Mouse (Mus musculus) liver, postnatal 0 days (tissue): ENCODE results near the gene H1fx. TPM values are rescaled to one million over a fixed set of nuclear protein-coding genes. Genes with fewer than 3 reads are reported as not detected.

Source experiments
- ATAC-seq: fragments of 200-750 bp; cut with Nextera tagmentation; 2 replicates; pipeline ENCODE4 v1.8.0; 2017; ENCODE audit warnings: mild to moderate bottlenecking, moderate library complexity
- DNase-seq: peaks from one replicate; pipeline ENCODE4 v3.0.0-alpha.2; 2016
- H3K27ac ChIP-seq: fragments of 300-500 bp; sonication (generic); 2 replicates; pipeline ENCODE4 v1.5.1; 2014; ENCODE audit warnings: antibody characterized with exemption, moderate library complexity, mild to moderate bottlenecking, low read depth
- H3K27me3 ChIP-seq: fragments of 300-500 bp; sonication (generic); 2 replicates; pipeline ENCODE4 v1.6.1; 2014; ENCODE audit warnings: low read length, control low read depth, mixed read lengths; ENCODE audit not compliant: insufficient read depth
- H3K36me3 ChIP-seq: fragments of 300-500 bp; sonication (generic); replicated peaks from 2 replicates; pipeline ENCODE4 v1.6.1; 2014; ENCODE audit warnings: mild to moderate bottlenecking, control low read depth, low read length, moderate library complexity, mixed read lengths; ENCODE audit not compliant: insufficient read depth
- H3K4me1 ChIP-seq: fragments of 300-500 bp; sonication (generic); 2 replicates; pipeline ENCODE4 v1.6.1; 2014; ENCODE audit warnings: antibody characterized with exemption, mild to moderate bottlenecking, control low read depth; ENCODE audit not compliant: insufficient read depth
- H3K4me2 ChIP-seq: fragments of 300-500 bp; sonication (generic); 2 replicates; pipeline ENCODE4 v1.6.1; 2014; ENCODE audit warnings: low read depth, mild to moderate bottlenecking, low read length, moderate library complexity, mixed read lengths
- H3K4me3 ChIP-seq: fragments of 300-500 bp; sonication (generic); 2 replicates; pipeline ENCODE4 v1.5.1; 2014; ENCODE audit warnings: low read depth, low read length
- H3K9ac ChIP-seq: fragments of 300-500 bp; sonication (generic); replicated peaks from 2 replicates; pipeline ENCODE4 v1.6.1; 2014; ENCODE audit warnings: mild to moderate bottlenecking, moderate library complexity
- H3K9me3 ChIP-seq: fragments of 300-500 bp; sonication (generic); 2 replicates; pipeline ENCODE4 v1.6.1; 2016; ENCODE audit warnings: mild to moderate bottlenecking, control low read depth, low read length, mixed read lengths
- CTCF ChIP-seq: sonication (generic); IDR thresholded peaks from 2 replicates; pipeline ENCODE4 v1.5.1; 2016; ENCODE audit warnings: antibody characterized with exemption, low read depth
- EP300 ChIP-seq: IDR thresholded peaks from 2 replicates; pipeline ENCODE4 v1.6.1; 2016; ENCODE audit warnings: antibody characterized with exemption, low read depth, mild to moderate bottlenecking
- whole genome bisulfite sequencing: fragments of 180-500 bp; shearing (Covaris S2); extraction: QIAGEN DNeasy Blood & Tissue Kit; methylation state at CpG from one replicate; pipeline ENCODE4 v1.1.7; 2014; ENCODE audit not compliant: insufficient replicate concordance; 5-methylcytosine and 5-hydroxymethylcytosine counted together
- microRNA-seq: library from miRNA; unstranded; fragments of <30 nt; microRNA quantifications from one replicate; pipeline ENCODE4, GENCODE M21; 2016
- polyA plus RNA-seq: library from polyadenylated mRNA; unstranded; fragments of >200 nt; fragmentation: Nextera tagmentation; extraction: Ambion mirVana; gene quantifications from 2 replicates; pipeline ENCODE4 v1.2.1, GENCODE M21; 2015

H1fx gene
- polyA plus RNA-seq, 1 experiment from 2014 or later, result 2.0 TPM

GRCm38 (mm10) chr6:87942179-87942578 lies 39.3 kb downstream of the H1fx start:
- DNase-seq (no peak), ATAC-seq (no peak)
- no peak for TF ChIP-seq EP300
- no peak for TF ChIP-seq CTCF
- no peak overlapping the region for H3K27ac ChIP-seq
- H3K27me3 ChIP-seq, result no peaks in the 10 kb centered on the region
- H3K9ac ChIP-seq, result no peak overlapping the region
- H3K4me1 ChIP-seq, result peaks cover 2% of the 10 kb centered on the region; the same call in 1 of the 2 replicates
- H3K36me3 ChIP-seq, result no peaks in the 10 kb centered on the region
- no peaks in the 10 kb centered on the region for H3K9me3 ChIP-seq
- no peak overlapping the region for H3K4me2 ChIP-seq
- H3K4me3 ChIP-seq, result no peak overlapping the region
- 80% methylated on average over 7 of the region's 7 CpGs for WGBS

DNA sequence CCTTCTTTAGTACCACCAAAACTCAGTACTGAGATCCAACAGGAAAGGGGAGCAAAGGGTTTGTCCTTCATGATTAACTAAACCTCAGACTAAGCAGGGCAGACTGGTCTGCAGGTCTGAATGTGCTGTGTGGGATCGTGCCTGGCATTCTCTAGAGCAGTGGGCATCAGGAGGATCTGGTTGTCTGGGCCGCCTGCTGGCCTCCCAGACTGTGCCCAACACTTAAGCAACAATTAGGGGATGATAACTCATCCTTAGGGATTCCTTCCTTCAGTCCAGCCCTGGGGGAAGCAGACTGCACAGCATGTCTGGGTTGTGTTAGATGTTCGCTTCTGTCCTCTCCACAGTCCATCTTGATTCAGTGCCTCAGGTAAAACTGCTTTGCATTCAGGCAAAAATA lies 42.5 kb downstream of the H1fx start:
- no peaks in the 10 kb centered on the region for H3K9me3 ChIP-seq
- WGBS, result 79% methylated on average over 3 of the region's 3 CpGs
- H3K27me3 ChIP-seq, result no peaks in the 10 kb centered on the region
- no peak overlapping the region for H3K4me3 ChIP-seq
- peaks cover 2% of the 10 kb centered on the region; the same call in 1 of the 2 replicates for H3K4me1 ChIP-seq
- H3K4me2 ChIP-seq, result no peak overlapping the region
- TF ChIP-seq EP300, result no peak
- TF ChIP-seq CTCF, result no peak
- H3K36me3 ChIP-seq, result peaks cover 17% of the 10 kb centered on the region
- H3K27ac ChIP-seq, result no peak overlapping the region
- H3K9ac ChIP-seq, result no peak overlapping the region
- no peak for ATAC-seq
- no peak for DNase-seq

DNA sequence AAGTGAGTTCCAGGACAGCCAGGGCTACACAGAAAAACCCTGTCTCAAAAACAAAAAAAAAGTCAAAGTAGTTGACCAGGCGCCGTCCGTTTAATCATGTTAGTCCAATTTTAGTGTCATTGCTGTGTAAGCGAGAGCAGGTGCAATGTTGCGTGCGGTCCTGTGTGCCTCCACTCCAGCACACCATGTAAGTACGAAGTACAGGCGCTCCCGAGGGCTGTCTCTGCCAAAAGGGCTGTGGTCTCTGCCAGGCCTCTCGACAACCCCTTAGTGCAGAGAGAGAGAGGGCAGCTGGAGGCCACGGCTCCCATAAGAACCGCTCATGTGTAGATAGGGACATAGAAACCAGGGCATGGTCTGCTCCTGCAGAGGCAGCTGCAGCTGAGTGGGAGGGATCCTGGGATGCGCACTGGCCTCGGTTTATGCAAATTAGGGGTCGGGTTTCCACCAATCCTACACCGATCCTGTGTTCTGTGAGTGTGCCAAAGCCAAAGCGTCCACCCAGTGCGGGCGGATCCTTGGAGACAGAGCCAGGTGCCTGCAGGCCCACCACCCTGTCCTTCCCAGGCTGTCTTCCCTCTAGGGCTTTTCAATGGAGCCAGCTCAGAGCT lies 44.2 kb downstream of the H1fx start:
- DNase-seq, result peak; percentile 34
- H3K27ac ChIP-seq, result no peak overlapping the region
- WGBS, result 71% methylated on average over 19 of the region's 19 CpGs
- H3K36me3 ChIP-seq, result peaks cover 17% of the 10 kb centered on the region
- H3K27me3 ChIP-seq, result no peaks in the 10 kb centered on the region
- no peak overlapping the region for H3K4me2 ChIP-seq
- no peak overlapping the region for H3K4me3 ChIP-seq
- ATAC-seq, result peak; percentile 61
- no peak overlapping the region for H3K9ac ChIP-seq
- H3K4me1 ChIP-seq, result peaks cover 2% of the 10 kb centered on the region; the same call in 1 of the 2 replicates
- no peak for TF ChIP-seq EP300
- TF ChIP-seq CTCF, result no peak
- H3K9me3 ChIP-seq, result no peaks in the 10 kb centered on the region

GRCm38 (mm10) chr6:87935037-87935436 lies 46.4 kb downstream of the H1fx start:
- H3K27me3 ChIP-seq, result no peaks in the 10 kb centered on the region
- TF ChIP-seq EP300, result no peak
- TF ChIP-seq CTCF, result no peak
- H3K4me1 ChIP-seq, result peaks cover 2% of the 10 kb centered on the region; the same call in 1 of the 2 replicates
- DNase-seq, result no peak
- peaks cover 26% of the 10 kb centered on the region for H3K36me3 ChIP-seq
- H3K9ac ChIP-seq, result no peak overlapping the region
- no peak overlapping the region for H3K4me2 ChIP-seq
- no peak overlapping the region for H3K4me3 ChIP-seq
- ATAC-seq, result no peak
- H3K9me3 ChIP-seq, result no peaks in the 10 kb centered on the region
- no peak overlapping the region for H3K27ac ChIP-seq
- WGBS, result 59% methylated on average over 5 of the region's 5 CpGs

Small RNA genes within 50 kb of the gene (microRNA-seq; reads per million reads assigned to microRNA genes)
- gene Gm47286, result not detected

Other genes starting within 250 kb of the H1fx start
- 36.5 and 38.0 TPM in 2 replicates for gene Gp9, start 203.6 kb downstream of the H1fx start, polyA plus RNA-seq
- 44.4 and 45.4 TPM in 2 replicates for gene Rab43, start 169.5 kb downstream of the H1fx start, polyA plus RNA-seq
- gene Gm45140, start 145.8 kb downstream of the H1fx start, polyA plus RNA-seq, result 2.8 and 3.2 TPM in 2 replicates
- gene Isy1, start 142.8 kb downstream of the H1fx start, polyA plus RNA-seq, result 19.7 and 19.8 TPM in 2 replicates
- 445 and 452 TPM in 2 replicates for gene Cnbp, start 130.5 kb downstream of the H1fx start, polyA plus RNA-seq
- gene Copg1, start 93.8 kb downstream of the H1fx start, polyA plus RNA-seq, result 30.4 and 35.3 TPM in 2 replicates
- gene Hmces, start 67.7 kb downstream of the H1fx start, polyA plus RNA-seq, result 12.4 and 12.5 TPM in 2 replicates
- 110 and 111 TPM in 2 replicates for gene Rab7, start 63.6 kb upstream of the H1fx start, polyA plus RNA-seq
- 102 and 112 TPM in 2 replicates for gene Rpn1, start 102.8 kb upstream of the H1fx start, polyA plus RNA-seq
- 4.1 and 4.4 TPM in 2 replicates for gene Gata2, start 212.3 kb upstream of the H1fx start, polyA plus RNA-seq
- not detected in 2 replicates for gene Dnajb8, start 240.6 kb upstream of the H1fx start, polyA plus RNA-seq